Mouse (Mus musculus): ENCODE measurements around the gene Synpr. TPM values are rescaled to one million over a fixed set of nuclear protein-coding genes. Genes with fewer than 3 reads are reported as not detected.

Gene Synpr
- polyA plus RNA-seq, 1 experiment from 2014 or later: 31.9 TPM

- WGBS: 82% methylated on average over 3 of the region's 3 CpGs
- Histone ChIP-seq H3K4me2 (ENCODE audit: low read length) (no peak overlapping the region), H3K36me3 (ENCODE audit: control insufficient read depth, insufficient read depth) (no peaks in the 10 kb centered on the region), H3K4me3 (replicated peaks; ENCODE audit: low read length) (no peak overlapping the region), H3K9me3 (ENCODE audit: control insufficient read depth, low read length) (no peaks in the 10 kb centered on the region), H3K27me3 (replicated peaks; ENCODE audit: control insufficient read depth, insufficient read depth, low read length) (no peaks in the 10 kb centered on the region), H3K4me1 (replicated peaks; ENCODE audit: control insufficient read depth, insufficient read depth, low read length) (no peaks in the 10 kb centered on the region), H3K27ac (ENCODE audit: low read length) (no peak overlapping the region), H3K9ac (replicated peaks; ENCODE audit: low read depth, low read length) (no peak overlapping the region)
- ATAC-seq: no peak
Observed at GRCm38 (mm10) chr14:13368309-13368708, 83.7 kb downstream of the Synpr start.

DNA sequence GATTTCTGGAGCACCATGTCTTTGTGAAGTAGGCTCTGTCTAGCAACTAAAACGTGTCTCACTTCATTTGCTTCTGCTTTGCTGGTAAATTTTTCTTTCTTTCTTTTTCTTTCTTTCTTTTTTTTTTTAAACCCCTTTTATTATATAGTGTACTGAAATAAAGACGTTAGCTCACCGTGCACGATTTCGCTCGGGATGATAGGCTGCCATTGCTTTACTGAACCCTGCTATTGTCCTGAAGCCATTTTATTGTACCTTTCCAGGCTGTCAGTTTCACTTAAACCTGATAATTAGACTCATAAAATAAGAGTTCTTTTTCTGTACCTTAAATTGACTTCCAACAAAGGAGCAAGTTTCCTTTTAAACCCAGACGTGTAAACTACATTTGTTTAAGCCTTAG, 104.5 kb downstream of the Synpr start:
- Histone ChIP-seq H3K9me3 (ENCODE audit: control insufficient read depth, low read length) (no peaks in the 10 kb centered on the region), H3K4me2 (ENCODE audit: low read length) (no peak overlapping the region), H3K4me1 (replicated peaks; ENCODE audit: control insufficient read depth, insufficient read depth, low read length) (no peaks in the 10 kb centered on the region), H3K4me3 (replicated peaks; ENCODE audit: low read length) (no peak overlapping the region), H3K27me3 (replicated peaks; ENCODE audit: control insufficient read depth, insufficient read depth, low read length) (no peaks in the 10 kb centered on the region), H3K27ac (ENCODE audit: low read length) (no peak overlapping the region), H3K36me3 (ENCODE audit: control insufficient read depth, insufficient read depth) (no peaks in the 10 kb centered on the region), H3K9ac (replicated peaks; ENCODE audit: low read depth, low read length) (no peak overlapping the region)
- ATAC-seq: peak; percentile 77; the same call in 1 of the 2 replicates
- WGBS: 21% methylated on average over 7 of the region's 7 CpGs

DNA sequence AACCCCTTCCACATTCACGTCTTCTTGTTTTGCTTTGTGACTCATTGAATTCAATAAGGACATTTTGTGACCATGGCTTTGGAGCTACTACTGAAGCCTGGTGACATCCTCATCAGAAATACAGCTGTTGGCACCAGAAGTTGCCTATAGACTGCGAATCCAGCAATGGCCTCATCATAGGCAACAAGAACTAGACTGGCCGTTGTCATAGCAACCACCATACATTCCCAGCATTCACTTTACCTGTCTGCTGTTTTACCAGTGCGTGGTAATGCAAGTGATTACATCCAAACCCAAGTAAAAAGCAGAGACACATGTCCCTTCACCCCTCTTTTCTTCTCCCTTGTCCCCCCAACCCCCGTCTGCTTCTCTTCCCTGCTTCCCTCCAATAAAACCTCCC, 105.4 kb downstream of the Synpr start:
- ATAC-seq: no peak
- WGBS: 77% methylated on average over 5 of the region's 5 CpGs

DNA sequence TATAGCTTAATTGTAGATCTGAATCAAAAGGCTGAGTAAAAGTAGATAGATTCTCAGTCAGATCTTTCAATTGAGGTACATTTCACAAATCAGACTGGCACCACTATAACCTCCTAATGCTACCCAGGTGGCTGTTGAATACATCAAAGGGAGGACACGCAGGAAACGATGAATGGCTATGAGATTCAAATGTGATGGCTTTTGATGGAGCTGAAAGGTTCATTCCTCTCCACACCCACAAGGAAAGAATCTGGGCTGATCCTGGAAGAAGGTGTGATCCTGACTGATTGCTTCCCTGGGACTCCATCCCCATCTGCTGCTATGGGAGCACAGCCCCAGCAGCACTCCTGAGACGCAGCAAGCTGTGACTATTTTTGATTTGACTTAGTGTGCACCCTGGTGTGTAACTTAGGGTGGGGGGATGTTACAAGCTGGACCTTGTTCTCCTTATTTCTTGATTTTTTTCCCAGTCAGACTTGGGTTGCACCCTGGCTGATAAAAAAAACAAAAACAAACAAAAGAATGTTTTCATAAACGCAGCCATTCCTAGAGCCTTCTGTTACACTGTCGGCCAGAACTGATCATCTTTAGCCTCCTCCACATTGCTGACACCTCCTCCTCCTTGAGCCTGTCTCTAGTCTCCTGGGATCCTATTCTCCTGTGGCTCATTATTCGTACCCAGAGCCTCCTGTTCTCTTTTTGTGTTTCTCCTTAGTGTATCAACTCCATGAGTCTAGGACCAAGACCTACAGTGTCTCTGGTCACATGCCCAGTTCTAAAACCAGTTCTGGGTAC, 114.8 kb downstream of the Synpr start:
- H3K27ac ChIP-seq (ENCODE audit: low read length): no peak overlapping the region
- no peak for ATAC-seq
- 59% methylated on average over 6 of the region's 6 CpGs for WGBS
- H3K9ac ChIP-seq (replicated peaks; ENCODE audit: low read depth, low read length): no peak overlapping the region
- no peaks in the 10 kb centered on the region for H3K9me3 ChIP-seq (ENCODE audit: control insufficient read depth, low read length)
- H3K4me2 ChIP-seq (ENCODE audit: low read length): no peak overlapping the region
- no peaks in the 10 kb centered on the region for H3K27me3 ChIP-seq (replicated peaks; ENCODE audit: control insufficient read depth, insufficient read depth, low read length)
- no peaks in the 10 kb centered on the region for H3K36me3 ChIP-seq (ENCODE audit: control insufficient read depth, insufficient read depth)
- no peak overlapping the region for H3K4me3 ChIP-seq (replicated peaks; ENCODE audit: low read length)
- H3K4me1 ChIP-seq (replicated peaks; ENCODE audit: control insufficient read depth, insufficient read depth, low read length): no peaks in the 10 kb centered on the region

More for the DNA sequence above, 105.4 kb downstream of the Synpr start:
- Histone ChIP-seq H3K36me3 (ENCODE audit: control insufficient read depth, insufficient read depth) (no peaks in the 10 kb centered on the region), H3K4me2 (ENCODE audit: low read length) (no peak overlapping the region), H3K27ac (ENCODE audit: low read length) (no peak overlapping the region), H3K9ac (replicated peaks; ENCODE audit: low read depth, low read length) (no peak overlapping the region), H3K4me3 (replicated peaks; ENCODE audit: low read length) (no peak overlapping the region), H3K9me3 (ENCODE audit: control insufficient read depth, low read length) (no peaks in the 10 kb centered on the region), H3K4me1 (replicated peaks; ENCODE audit: control insufficient read depth, insufficient read depth, low read length) (no peaks in the 10 kb centered on the region), H3K27me3 (replicated peaks; ENCODE audit: control insufficient read depth, insufficient read depth, low read length) (no peaks in the 10 kb centered on the region)

DNA sequence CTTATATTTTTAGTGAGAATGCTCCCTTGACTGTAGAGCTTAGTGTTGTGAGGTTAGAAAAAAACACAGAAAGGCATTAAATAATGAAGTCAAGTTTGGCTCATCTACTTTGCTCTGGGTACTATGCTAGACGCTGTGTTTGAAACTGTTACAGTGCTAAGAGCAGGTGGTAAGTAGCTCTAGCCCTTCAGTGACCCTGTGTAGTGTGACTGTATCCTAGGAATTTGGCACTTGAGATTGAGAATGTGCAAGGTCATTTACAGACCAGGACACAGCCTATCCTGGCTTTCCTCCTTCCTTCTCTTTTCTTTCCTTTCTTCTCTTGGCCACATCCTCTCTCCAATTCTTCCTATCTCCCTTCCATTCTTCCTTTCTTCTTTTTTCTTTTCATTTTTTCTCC, 127.1 kb downstream of the Synpr start:
- Histone ChIP-seq H3K9me3 (ENCODE audit: control insufficient read depth, low read length) (no peaks in the 10 kb centered on the region), H3K9ac (replicated peaks; ENCODE audit: low read depth, low read length) (no peak overlapping the region), H3K4me3 (replicated peaks; ENCODE audit: low read length) (no peak overlapping the region), H3K27me3 (replicated peaks; ENCODE audit: control insufficient read depth, insufficient read depth, low read length) (no peaks in the 10 kb centered on the region), H3K36me3 (ENCODE audit: control insufficient read depth, insufficient read depth) (no peaks in the 10 kb centered on the region), H3K4me2 (ENCODE audit: low read length) (no peak overlapping the region), H3K27ac (ENCODE audit: low read length) (no peak overlapping the region), H3K4me1 (replicated peaks; ENCODE audit: control insufficient read depth, insufficient read depth, low read length) (no peaks in the 10 kb centered on the region)
- 97% methylated on average over 1 of the region's 1 CpGs for WGBS
- ATAC-seq: no peak

- no peak overlapping the region for H3K4me2 ChIP-seq (ENCODE audit: low read length)
- no peaks in the 10 kb centered on the region for H3K4me1 ChIP-seq (replicated peaks; ENCODE audit: control insufficient read depth, insufficient read depth, low read length)
- H3K27me3 ChIP-seq (replicated peaks; ENCODE audit: control insufficient read depth, insufficient read depth, low read length): no peaks in the 10 kb centered on the region
- H3K27ac ChIP-seq (ENCODE audit: low read length): no peak overlapping the region
- WGBS: 84% methylated on average over 6 of the region's 6 CpGs
- H3K4me3 ChIP-seq (replicated peaks; ENCODE audit: low read length): no peak overlapping the region
- no peak overlapping the region for H3K9ac ChIP-seq (replicated peaks; ENCODE audit: low read depth, low read length)
- no peaks in the 10 kb centered on the region for H3K9me3 ChIP-seq (ENCODE audit: control insufficient read depth, low read length)
- no peaks in the 10 kb centered on the region for H3K36me3 ChIP-seq (ENCODE audit: control insufficient read depth, insufficient read depth)
- ATAC-seq: no peak
Observed at GRCm38 (mm10) chr14:13440723-13441122, 156.1 kb downstream of the Synpr start.

DNA sequence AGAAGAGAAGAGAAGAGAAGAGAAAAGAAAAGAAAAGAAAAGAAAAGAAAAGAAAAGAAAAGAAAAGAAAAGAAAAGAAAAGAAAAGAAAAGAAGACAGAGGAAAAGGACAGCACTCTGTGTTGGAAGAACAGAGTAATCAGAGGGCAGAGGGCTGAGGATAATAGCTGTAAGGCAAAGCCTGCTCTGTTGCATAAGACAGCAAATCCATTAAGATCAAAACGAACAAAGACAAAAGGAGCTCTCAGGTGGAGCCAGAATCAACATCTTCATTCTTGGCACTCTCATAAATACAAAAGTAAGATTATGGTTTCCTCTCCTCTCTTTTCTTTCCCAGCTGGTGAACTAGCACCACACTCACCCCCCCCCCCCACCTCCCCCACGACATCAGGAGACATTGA, 160.3 kb downstream of the Synpr start:
- H3K27ac ChIP-seq (ENCODE audit: low read length): no peak overlapping the region
- H3K4me3 ChIP-seq (replicated peaks; ENCODE audit: low read length): no peak overlapping the region
- H3K4me2 ChIP-seq (ENCODE audit: low read length): no peak overlapping the region
- no peaks in the 10 kb centered on the region for H3K4me1 ChIP-seq (replicated peaks; ENCODE audit: control insufficient read depth, insufficient read depth, low read length)
- no peak overlapping the region for H3K9ac ChIP-seq (replicated peaks; ENCODE audit: low read depth, low read length)
- ATAC-seq: no peak
- H3K36me3 ChIP-seq (ENCODE audit: control insufficient read depth, insufficient read depth): no peaks in the 10 kb centered on the region
- 8% methylated on average over 2 of the region's 2 CpGs for WGBS
- H3K27me3 ChIP-seq (replicated peaks; ENCODE audit: control insufficient read depth, insufficient read depth, low read length): no peaks in the 10 kb centered on the region
- H3K9me3 ChIP-seq (ENCODE audit: control insufficient read depth, low read length): no peaks in the 10 kb centered on the region

DNA sequence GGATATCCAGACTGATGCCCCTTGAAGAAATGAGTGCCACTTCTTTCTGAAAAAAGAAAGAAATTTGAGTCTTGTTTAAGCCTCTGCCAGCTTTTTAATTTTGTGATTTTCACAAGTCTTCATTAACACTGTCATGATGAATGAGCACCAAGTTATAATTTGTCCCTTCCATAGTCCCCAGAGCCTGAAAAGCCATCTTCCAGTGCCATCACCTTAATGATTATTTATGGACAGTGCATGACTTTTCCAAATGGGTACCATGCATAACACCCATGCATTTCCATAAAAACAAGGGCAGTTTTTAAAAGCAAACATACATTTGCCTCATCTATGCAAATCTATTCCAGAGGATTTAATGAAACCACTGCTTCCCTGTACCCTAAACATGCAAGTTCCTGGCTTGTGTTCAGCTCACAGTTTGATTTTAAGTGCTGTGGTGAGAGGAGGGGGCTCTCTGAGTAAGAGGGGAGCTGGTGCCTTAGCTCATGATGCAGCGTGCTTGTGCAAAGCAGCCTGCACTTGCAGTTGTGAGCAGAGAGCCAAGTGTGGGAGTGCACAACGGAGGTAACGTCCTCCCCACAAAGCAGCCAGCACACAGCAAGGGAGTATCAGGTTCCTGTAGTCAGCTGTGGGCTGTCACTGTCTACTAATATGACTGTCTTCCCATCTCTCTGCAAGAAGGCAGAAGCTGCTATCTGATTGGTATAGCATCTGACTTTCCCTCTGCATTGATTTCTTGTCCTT, 169.1 kb downstream of the Synpr start:
- 28% methylated on average over 3 of the region's 3 CpGs for WGBS
- Histone ChIP-seq H3K4me1 (replicated peaks; ENCODE audit: control insufficient read depth, insufficient read depth, low read length) (peaks cover 15% of the 10 kb centered on the region), H3K4me2 (ENCODE audit: low read length) (0 out of 2 replicates have a peak overlapping the region, but pooled peaks have one; percentile 6), H3K4me3 (replicated peaks; ENCODE audit: low read length) (no peak overlapping the region), H3K36me3 (ENCODE audit: control insufficient read depth, insufficient read depth) (no peaks in the 10 kb centered on the region), H3K9me3 (ENCODE audit: control insufficient read depth, low read length) (no peaks in the 10 kb centered on the region), H3K9ac (replicated peaks; ENCODE audit: low read depth, low read length) (no peak overlapping the region), H3K27ac (ENCODE audit: low read length) (no peak overlapping the region), H3K27me3 (replicated peaks; ENCODE audit: control insufficient read depth, insufficient read depth, low read length) (no peaks in the 10 kb centered on the region)
- ATAC-seq: peak; percentile 70

DNA sequence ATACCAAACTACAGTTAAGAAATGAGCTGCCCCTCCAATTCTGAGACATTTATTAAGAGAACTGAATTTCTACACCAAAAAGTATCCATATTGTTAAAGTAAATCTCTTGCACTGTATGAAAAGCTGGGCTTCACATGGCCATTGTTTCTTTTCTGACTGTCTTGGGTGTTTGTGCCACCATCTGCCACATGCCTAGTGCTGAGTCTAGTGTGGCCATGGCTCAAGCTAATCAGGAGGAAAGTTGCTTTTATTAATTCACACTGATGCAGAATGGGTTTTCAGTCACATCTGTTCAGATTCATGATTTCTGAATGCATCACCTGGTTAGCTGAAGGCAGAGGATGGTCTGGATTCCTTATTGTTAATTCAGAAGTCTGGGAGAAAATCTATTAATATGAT, 170.4 kb downstream of the Synpr start:
- no peaks in the 10 kb centered on the region for H3K9me3 ChIP-seq (ENCODE audit: control insufficient read depth, low read length)
- ATAC-seq: peak; percentile 59
- no peak overlapping the region for H3K4me2 ChIP-seq (ENCODE audit: low read length)
- no peaks in the 10 kb centered on the region for H3K36me3 ChIP-seq (ENCODE audit: control insufficient read depth, insufficient read depth)
- H3K4me1 ChIP-seq (replicated peaks; ENCODE audit: control insufficient read depth, insufficient read depth, low read length): peaks cover 15% of the 10 kb centered on the region
- H3K27me3 ChIP-seq (replicated peaks; ENCODE audit: control insufficient read depth, insufficient read depth, low read length): no peaks in the 10 kb centered on the region
- H3K9ac ChIP-seq (replicated peaks; ENCODE audit: low read depth, low read length): no peak overlapping the region
- H3K27ac ChIP-seq (ENCODE audit: low read length): no peak overlapping the region
- no peak overlapping the region for H3K4me3 ChIP-seq (replicated peaks; ENCODE audit: low read length)
